Mouse (Mus musculus) kidney, postnatal 25 days (tissue): Measurements from ENCODE around the gene Idnk.

Source experiments
- DNase-seq, 2 experiments: peaks; one replicate each; pipeline ENCODE4 v3.0.0; 2021; ENCODE audit warnings: mixed read lengths in 2 of 2

The Idnk gene

GRCm38 (mm10) chr13:58197211-58197610 is 39.8 kb downstream of the Idnk start:
- peak; percentile 38 to 66 for DNase-seq

DNA sequence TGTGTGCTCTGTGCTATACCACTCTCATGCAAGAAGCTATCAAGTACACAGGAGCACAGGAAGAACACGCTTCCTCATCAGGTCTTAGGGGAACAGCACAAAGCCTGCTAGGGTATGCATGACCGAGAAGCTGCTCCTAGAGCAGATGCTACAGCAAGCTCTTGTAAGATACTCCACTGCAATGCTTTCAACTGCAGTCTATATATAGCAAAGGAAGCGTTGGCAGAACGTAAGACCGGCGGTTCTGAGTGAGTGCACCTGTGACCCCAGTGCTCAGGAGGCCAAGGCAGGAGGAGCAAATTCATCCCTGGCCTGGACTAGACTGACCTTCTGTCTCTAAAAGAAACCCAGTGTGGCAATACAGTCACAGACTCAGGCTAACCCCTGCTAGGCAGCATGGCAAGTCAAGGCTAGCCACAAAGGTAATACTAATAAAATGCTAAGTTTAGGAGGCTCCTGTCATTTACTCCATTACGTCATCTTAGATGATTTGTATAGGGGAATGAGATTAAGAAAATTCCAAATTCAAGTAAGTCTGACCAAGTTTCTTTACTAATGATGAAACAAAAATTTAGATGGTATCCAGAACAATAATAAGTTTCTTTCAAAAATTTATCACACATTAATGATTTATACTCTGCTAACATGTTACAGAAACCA is 40.7 kb downstream of the Idnk start:
- DNase-seq = peak in 1 of 2 experiments; percentile 55

GRCm38 (mm10) chr13:58201343-58201742 is 43.9 kb downstream of the Idnk start:
- DNase-seq = no peak

- DNase-seq = no peak
Observed at GRCm38 (mm10) chr13:58201908-58202307, 44.5 kb downstream of the Idnk start.

GRCm38 (mm10) chr13:58202903-58203302 is 45.5 kb downstream of the Idnk start:
- no peak for DNase-seq

DNA sequence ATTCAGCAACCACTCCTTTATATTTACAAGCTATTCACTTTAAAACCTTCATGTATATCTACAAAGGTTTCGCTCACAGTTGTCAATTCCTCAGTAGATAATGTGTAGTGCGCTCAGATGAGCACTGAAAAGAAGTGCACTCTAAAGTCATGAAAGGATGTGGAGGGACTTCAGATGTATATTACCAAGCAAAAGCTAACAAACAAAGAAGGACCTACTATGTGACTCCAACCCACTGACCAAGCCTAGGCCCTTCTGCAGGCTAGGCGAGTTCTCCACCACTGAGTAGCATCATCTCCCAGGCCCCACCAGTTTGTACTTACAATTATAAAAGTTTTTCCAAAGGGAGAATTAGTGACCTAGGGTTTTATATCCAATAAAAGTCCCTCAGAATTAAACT is 46.8 kb downstream of the Idnk start:
- DNase-seq = no peak

DNA sequence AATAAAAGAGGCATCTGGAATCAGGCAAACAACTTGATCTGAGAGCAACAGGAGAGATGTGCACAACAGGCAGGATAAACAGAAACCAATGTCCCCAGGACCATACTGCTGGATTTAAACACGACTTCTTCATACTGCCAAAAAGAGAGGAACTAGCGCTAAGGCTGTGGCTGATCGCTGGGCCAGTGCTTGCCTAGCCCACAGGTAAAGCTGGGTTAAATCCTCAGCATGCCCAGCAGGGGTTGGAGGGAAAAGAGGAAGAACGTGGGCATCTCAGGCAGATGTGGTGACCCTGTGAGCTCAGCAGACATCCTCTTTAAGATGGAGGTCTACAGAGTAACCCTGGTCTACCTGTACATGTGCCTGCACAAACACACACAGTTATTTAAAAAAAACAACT is 47.5 kb downstream of the Idnk start:
- DNase-seq = no peak

- DNase-seq = no peak
Observed at GRCm38 (mm10) chr13:58206084-58206483, 48.6 kb downstream of the Idnk start.

- DNase-seq = no peak
Observed at GRCm38 (mm10) chr13:58210441-58210840, 53.0 kb downstream of the Idnk start.

GRCm38 (mm10) chr13:58212530-58212929 is 55.1 kb downstream of the Idnk start:
- no peak for DNase-seq

DNA sequence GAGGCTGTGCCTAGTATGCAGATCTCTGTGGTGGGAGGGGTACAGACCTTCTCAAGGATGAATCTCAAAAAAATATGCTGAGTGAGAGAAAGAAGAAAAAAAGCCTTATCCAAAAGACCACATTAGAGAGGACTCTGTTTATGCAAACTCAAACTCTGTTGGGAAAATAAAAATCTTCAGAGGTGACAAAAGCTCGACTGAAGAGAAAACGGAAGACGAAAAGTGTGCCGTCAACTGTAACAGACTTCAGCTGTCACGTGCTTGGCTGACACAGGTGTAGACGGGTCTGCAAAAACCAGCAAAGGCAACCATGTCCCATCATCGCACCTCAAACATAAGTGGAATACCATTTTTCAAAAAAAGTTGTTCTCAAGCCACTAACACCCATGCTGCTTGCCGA is 56.4 kb downstream of the Idnk start:
- DNase-seq = no peak
